Mouse (Mus musculus) right cerebral cortex, adult 2 months (tissue): ENCODE data around the gene Mgat4a.
A peak's percentile ranks its signal among the peaks of the same experiment; 100 is the strongest.

ENCODE experiments used
- DNase-seq, 2 experiments: peaks; one replicate each; pipeline ENCODE4 v3.0.0; 2021 to 2022; ENCODE audit warnings: low spot score in 2 of 2

Mgat4a gene

DNA sequence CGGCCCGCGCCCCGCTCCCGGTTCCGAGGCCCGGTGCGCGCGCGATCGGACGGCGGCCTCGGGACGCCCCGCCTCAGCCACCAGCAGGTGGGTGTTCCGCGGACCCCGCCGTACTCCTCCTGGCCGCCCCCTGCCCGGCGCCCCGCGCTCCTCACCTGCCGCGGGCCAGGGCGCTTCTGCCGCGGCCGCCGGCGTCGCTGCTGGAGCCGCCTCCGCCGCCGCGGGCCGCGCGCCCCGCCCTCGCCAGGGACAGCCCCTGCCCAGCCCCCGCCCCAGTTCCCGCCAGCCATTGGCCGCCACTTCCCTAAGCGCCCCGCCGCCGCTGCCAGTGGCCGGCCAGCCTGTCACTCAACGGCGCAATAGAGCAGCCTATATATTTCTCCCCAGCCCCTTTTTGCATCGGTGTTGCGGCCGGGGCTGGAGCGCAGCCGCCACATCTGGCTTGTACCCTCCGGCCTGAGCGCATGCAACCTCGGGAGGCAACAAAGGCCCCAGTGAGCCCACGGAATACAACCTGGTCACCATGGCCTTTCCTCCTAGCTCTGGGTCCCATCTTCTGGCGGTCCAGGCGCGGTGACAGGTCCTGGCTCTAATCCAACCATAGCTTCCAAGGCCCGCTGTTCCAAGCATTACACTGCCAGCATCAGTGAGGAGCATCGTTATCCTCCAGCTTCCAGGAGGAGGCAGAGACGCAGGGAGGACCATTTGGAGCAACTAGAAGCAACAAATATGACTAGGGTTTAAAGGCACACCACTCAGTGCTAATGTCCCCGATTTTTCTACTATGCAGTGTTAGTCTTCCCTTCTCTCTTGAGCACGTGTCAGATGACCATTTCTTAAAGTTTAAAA lies at the start of gene Mgat4a:
Gene Mgat4a, minus strand, starts transcription at position 207 of the 849 bp plus-strand sequence.
- peak; percentile 91 to 92 for DNase-seq

GRCm38 (mm10) chr1:37585809-37586480 lies 45.1 kb upstream of the Mgat4a start:
- DNase-seq, result peak; percentile 54 to 64

- DNase-seq, result no peak
Observed at GRCm38 (mm10) chr1:37583795-37584464, 43.1 kb upstream of the Mgat4a start.

DNA sequence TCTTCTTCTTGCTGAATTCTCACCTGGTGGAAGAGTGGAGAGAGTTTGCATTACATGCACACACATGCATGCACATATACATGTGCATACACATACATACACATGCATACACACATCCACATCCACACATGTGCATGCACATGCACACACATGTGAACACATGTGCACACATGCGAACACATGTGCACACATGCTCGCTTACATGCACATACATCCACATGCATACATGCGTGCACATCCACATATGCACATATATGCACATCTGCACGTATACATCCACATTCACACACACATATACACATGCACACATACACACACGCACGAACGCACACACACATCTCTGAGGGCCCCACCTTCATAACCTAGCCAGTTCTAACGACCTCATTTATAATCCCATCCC lies 42.4 kb upstream of the Mgat4a start:
- no peak for DNase-seq

GRCm38 (mm10) chr1:37579686-37580085 lies 38.9 kb upstream of the Mgat4a start:
- no peak for DNase-seq

DNA sequence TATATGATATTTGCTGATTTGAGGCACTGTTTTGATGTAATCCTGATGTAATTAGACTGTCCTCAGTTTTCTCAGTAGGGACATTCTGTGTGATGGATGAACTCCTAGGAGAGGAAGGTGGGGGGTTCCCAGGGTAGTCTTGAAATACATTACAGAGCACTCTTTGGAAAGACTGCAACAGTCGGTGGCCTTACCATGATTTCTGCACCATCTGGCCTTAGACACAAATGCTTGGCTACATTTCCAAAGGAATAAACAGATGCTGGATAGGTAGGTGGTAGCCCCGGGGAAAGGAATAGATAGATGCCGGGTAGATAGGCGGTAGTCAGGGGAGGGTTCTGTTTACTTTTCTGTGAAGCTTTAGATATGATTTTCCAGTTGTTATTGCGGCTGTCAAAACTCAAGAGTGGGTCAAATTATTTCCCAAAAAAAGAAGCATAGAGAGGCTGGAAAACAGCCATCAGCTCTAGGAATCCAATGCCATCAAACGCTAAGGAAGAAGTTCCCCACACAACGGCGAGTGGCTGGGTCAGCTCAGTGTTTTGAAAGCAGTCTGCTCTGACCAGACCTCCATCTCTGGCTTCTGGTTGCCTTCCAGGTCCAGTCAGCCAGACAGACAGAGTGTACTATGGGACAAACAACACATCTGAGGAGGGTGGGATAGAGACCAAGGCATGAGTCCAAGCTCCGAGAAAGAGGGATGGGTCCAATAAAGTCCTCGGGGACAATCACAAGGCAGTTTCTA lies 31.9 kb upstream of the Mgat4a start:
- DNase-seq, result no peak

DNA sequence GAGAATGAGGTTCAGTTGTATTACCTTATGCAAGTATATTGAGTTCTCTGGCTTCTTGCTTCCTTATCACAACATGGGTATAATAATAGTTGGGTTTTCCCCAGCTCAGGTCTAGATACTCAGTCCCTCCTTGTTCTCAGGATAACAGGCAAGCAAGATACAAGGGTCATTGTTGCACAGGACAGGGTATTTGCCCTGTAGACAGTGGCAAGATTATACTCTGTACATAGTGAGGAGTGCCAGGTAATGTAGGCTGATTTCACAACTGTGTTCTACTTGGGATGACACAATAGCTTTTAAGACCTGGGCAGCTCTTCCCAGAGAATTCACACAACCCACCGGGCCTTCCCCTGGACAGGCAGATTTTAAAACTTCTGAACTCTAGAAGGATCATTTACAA lies 27.6 kb upstream of the Mgat4a start:
- no peak for DNase-seq

GRCm38 (mm10) chr1:37566754-37567153 lies 25.9 kb upstream of the Mgat4a start:
- DNase-seq, result no peak

GRCm38 (mm10) chr1:37566344-37566743 lies 25.5 kb upstream of the Mgat4a start:
- no peak for DNase-seq

GRCm38 (mm10) chr1:37565396-37565795 lies 24.6 kb upstream of the Mgat4a start:
- DNase-seq, result no peak

DNA sequence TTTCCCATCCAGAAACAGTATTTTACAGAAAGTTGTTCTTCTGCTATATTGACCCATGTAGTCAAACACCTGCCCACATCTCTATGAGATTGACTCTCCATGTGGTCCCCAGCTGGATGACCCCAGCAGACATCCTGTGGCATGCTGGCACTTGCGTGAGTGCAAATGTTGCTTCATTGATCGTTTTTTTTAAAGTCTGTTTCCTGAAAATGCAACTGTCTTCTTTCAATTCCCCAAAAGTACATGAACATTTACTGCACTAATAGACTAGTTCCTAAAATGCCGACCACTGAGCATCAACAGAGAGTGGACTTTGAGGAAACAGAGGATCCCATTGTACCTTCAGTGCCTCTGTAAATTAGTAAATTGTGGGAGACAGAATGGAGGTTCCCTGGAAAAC lies 21.1 kb upstream of the Mgat4a start:
- no peak for DNase-seq

DNA sequence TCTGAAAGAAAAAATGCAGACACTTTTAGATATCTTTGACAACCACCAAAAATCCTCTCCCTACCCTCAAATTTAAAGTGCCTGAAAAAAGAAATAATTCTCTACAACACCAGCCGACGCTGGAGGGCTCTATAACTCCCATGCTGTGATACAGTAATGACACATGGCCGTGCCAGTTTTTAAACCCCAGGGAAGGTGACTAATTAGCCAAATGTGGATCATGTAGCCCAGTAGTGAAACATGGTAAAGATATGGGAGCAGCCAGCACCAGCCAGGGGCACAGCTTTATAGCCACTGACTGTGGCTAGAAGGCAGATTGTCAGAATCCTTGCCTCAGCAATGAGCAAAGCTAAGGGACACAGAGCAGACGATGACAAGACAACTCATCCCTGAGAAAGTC lies 19.5 kb upstream of the Mgat4a start:
- DNase-seq, result peak in 1 of 2 experiments; percentile 16

GRCm38 (mm10) chr1:37551986-37552385 lies 11.2 kb upstream of the Mgat4a start:
- DNase-seq, result no peak

GRCm38 (mm10) chr1:37549501-37549900 lies 8.7 kb upstream of the Mgat4a start:
- DNase-seq, result no peak

DNA sequence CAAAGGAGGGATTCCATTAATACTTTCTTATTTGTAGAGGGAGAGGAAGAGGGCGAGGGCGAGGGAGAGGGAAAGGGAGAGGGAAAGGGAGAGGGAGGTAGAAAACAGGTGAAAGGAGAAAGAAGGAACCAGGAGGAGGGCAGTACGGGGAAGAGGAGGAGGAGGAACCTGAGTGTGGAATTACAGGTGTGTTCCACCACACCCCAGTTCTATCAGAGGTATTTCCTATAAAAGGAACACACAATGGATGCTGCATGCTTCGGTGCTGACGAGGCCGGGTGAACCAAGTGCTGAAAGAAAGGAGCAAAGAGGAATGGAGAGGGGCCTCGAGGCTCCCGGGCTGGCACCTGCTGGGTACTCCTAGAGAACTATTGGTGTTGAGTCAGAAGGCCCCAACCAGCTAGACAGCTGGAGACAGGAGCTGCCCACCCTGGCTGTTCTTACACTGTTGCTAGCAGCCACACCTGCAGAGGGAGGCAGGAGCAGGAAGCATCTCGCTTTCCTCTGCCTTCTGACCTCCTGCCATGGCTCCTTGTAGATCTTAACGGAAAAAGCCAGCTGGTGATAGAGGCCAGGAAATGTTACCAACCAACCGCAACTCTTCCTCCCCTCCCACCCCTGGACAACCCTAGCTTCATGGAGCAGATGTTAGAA lies 5.7 kb upstream of the Mgat4a start:
- no peak for DNase-seq

DNA sequence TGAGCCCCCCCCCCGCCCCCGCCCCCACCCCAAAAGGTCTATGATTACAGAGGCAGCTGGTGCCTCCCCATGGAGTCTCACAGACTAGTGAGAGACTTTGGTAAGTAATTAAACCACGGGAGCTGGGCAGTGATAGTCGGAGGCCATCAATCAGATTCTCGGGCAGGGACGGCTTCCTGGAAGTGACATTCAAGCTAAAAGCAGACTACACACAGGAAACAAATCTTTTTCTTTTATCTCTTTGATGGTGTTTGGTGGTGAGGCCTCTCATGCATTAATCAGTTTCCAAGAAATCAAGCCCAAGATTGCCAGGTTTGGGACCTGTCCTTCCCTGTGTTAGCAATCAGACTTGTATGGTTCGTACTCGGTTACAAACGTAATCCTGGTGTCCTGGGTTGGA lies 3.4 kb upstream of the Mgat4a start:
- DNase-seq, result no peak

DNA sequence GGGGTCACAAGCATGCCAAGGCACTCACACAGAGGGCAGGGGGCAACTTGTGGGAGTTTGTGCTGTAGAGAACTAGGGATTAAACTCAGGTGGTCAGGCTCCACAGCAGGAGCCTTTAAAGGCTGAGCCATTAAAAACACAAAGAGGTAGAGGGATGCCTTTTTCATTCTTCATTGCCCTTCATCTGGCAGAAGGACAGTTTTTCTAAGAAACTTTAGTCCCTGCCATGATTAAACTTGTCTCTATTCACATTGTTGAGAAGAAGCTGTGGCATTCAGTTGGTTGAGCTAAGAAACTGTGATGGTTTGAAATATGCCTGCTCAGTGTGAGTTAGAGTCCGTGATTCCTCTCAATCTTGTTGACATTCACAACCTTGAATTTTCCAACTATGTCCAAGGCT lies 2.2 kb upstream of the Mgat4a start:
- DNase-seq, result no peak

DNA sequence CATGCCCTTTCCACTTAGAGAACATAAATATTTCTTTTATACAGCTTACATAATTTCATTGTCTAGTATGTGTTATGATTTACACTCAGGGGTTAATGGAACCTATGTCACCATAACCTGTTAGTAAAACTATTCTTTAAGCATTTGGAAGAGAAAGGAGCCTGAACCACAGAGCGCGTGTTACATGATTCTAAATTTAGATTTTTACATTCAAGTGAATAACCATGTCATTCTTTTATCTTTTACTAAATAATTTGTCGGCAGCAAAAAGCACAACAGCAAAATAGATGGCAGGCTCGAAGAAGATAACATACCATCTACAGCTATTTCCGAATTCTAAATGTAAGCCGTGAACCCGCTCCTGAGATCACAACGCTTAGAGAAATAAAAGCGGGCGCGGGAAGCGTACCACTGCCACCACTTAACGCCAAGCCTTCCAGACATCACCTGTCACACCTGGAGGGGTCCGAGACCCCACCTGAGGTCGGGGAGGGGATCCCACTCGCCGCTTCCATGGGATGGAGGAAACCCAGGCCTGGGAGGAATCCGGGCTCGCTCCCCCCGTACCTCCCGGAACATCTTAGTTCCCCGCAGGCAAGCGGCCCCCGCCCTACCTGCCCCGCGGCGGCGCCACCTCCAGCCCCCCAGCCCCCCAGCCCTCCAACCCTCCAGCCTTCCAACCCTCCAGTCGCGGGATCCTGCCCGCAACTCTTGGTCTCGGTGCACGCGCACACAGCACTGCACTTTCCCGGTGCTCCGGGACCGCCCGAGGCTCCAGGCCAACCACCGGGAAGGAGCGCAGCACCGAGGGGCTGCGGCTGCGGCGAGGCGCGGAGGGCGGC lies 627 bp downstream of the Mgat4a start:
- DNase-seq, result peak in 1 of 2 experiments; percentile 33

DNA sequence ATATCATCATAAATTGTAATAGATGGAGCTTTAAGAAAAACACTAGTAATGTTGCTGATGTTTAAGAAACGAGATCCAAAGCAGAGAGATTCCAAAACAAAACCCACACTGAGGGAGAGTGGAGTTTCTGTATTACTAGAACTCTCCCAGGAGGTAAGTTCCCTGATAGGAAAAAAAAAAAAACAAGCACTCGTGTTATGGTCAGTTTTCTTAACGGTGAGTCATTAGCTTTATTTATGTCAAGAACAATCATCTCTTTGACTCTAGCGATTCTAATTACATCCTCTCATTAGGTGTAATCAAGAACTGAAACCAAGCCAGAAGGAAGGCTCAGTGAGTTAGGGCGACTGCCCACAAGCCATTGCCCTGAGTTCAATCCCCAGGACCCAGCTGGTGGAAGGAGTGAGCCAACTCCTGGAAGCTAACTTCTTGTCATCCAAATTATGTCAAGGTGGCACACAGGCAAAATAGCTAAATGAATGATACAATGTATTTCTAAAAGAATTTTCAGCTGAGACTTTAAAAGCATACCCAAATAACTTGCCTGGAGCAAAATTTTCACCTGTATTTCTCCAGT lies 6.2 kb downstream of the Mgat4a start:
- DNase-seq, result no peak

DNA sequence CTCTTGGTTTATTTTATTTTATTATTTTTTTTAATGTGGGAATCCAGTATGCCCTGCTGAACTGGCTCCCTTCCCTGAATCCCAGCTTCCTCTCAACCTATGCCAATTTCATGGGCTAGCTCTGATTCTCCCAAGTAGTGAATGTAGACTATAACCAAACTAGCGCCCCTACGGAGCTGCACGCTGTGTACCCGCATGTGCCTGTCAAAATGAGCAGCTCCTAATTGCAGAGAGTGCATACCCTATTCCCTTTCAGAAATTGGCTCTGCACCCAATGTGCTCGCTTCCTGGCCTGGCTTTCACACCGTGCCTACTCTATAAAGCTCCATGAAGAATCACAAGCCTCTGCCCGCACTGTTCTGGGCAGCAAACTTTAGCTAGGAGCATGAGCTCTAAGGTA lies 7.6 kb downstream of the Mgat4a start:
- DNase-seq, result no peak
